9 mouse cellular contexts compared by ENCODE assay signal in genomic region chr3:89136365-89136764, GRCm38 (mm10). TPM values are rescaled to one million over a fixed set of nuclear protein-coding genes. Genes with fewer than 3 reads are reported as not detected.
DNase-seq lines count a peak whose midpoint lies in the region; ATAC-seq lines count a peak whose summit lies in the region.
"Had no signal": no experiment of that assay in that cellular context is flagged by ENCODE, and none has a peak within 500 bp of the region (broad histone marks: within the 10 kb centered on the region; RNA-seq: fewer than 3 reads in every experiment).

No protein-coding gene starts in this region.

- H3K9ac ChIP-seq in embryonic facial prominence, embryonic 14.5 days (ENCODE audit: low read depth, low read length) = no peak overlapping the region

- H3K27me3 ChIP-seq in embryonic facial prominence, embryonic 14.5 days (replicated peaks; ENCODE audit: control insufficient read depth, insufficient read depth, low read length) = no peaks in the 10 kb centered on the region

- no peaks in the 10 kb centered on the region for H3K36me3 ChIP-seq in embryonic facial prominence, embryonic 14.5 days (ENCODE audit: control insufficient read depth, insufficient read depth, low read length)

- H3K4me3 ChIP-seq in embryonic facial prominence, embryonic 14.5 days (ENCODE audit: low read depth, low read length) = no peak overlapping the region

- no peak overlapping the region for H3K4me2 ChIP-seq in embryonic facial prominence, embryonic 14.5 days (ENCODE audit: low read depth, low read length)

- DNase-seq in spleen, adult 12 weeks (ENCODE audit: low spot score) = peak; percentile 45
- no peak for DNase-seq in spleen, adult 18-20 months
- DNase-seq in embryonic facial prominence, embryonic 14.5 days (ENCODE audit: low spot score) = no peak
- DNase-seq in large intestine, adult 2 months (ENCODE audit: low read depth, low spot score) = peak; percentile 77
- peak; percentile 76 for DNase-seq in thymus, postnatal 4 days
- no peak for DNase-seq in cerebellum, postnatal 25 days
- no peak for DNase-seq in right cerebral cortex, postnatal 36 days (ENCODE audit: low spot score in 2 of 2)
- DNase-seq in cerebellum, adult 18-20 months = no peak

- H3K27ac ChIP-seq in embryonic facial prominence, embryonic 14.5 days (replicated peaks; ENCODE audit: low read depth, low read length) = no peak overlapping the region

- no peaks in the 10 kb centered on the region for H3K9me3 ChIP-seq in embryonic facial prominence, embryonic 14.5 days (ENCODE audit: control insufficient read depth, low read length)

- WGBS in embryonic facial prominence, embryonic 14.5 days = 34% methylated on average over 9 of the region's 9 CpGs
- 8% methylated on average over 9 of the region's 9 CpGs for WGBS in large intestine, adult 2 months

- ATAC-seq in embryonic facial prominence, embryonic 14.5 days (ENCODE audit: low read depth) = peak; percentile 57; the same call in 1 of the 2 replicates

- no peaks in the 10 kb centered on the region for H3K4me1 ChIP-seq in embryonic facial prominence, embryonic 14.5 days (ENCODE audit: control insufficient read depth, insufficient read depth, low read length)

RNA-seq across cellular contexts. Expression of gene Pklr, which starts 0.4 kb away (rescaled TPM):
- polyA plus RNA-seq in embryonic facial prominence, embryonic 14.5 days (2014; fragmentation: Nextera tagmentation; extraction: Ambion mirVana) = 0.30 TPM in 1 of 2 replicates, not detected in the other
- 181 and 448 TPM in 2 replicates for polyA plus RNA-seq in large intestine, adult 2 months (2012; rRNA removed)
- polyA plus RNA-seq: testis, adult 2 months had no signal

RNA-seq across cellular contexts. Expression of gene Hcn3, which starts 23.6 kb away (rescaled TPM):
- 1.4 and 2.8 TPM in 2 replicates for polyA plus RNA-seq in embryonic facial prominence, embryonic 14.5 days (2014; fragmentation: Nextera tagmentation; extraction: Ambion mirVana)
- 0.48 and 0.52 TPM in 2 replicates for polyA plus RNA-seq in large intestine, adult 2 months (2012; rRNA removed)

RNA-seq across cellular contexts. Expression of gene Clk2, which starts 28.2 kb away (rescaled TPM):
- polyA plus RNA-seq in embryonic facial prominence, embryonic 14.5 days (2014; fragmentation: Nextera tagmentation; extraction: Ambion mirVana) = 22.4 and 23.9 TPM in 2 replicates
- 41.1 and 53.0 TPM in 2 replicates for polyA plus RNA-seq in large intestine, adult 2 months (2012; rRNA removed)

RNA-seq across cellular contexts. Expression of gene Fdps, which starts 34.6 kb away (rescaled TPM):
- polyA plus RNA-seq in embryonic facial prominence, embryonic 14.5 days (2014; fragmentation: Nextera tagmentation; extraction: Ambion mirVana) = 183 and 205 TPM in 2 replicates
- 160 and 206 TPM in 2 replicates for polyA plus RNA-seq in large intestine, adult 2 months (2012; rRNA removed)

RNA-seq across cellular contexts. Expression of gene Gm43738, which starts 35.5 kb away (rescaled TPM):
- not detected in 2 replicates for polyA plus RNA-seq in embryonic facial prominence, embryonic 14.5 days (2014; fragmentation: Nextera tagmentation; extraction: Ambion mirVana)
- polyA plus RNA-seq in large intestine, adult 2 months (2012; rRNA removed) = not detected in 2 replicates
- polyA plus RNA-seq: testis, adult 2 months had no signal

Comparison
In these comparisons a context has a peak if more than half of its experiments do, and no peak if none do; other contexts are left out.
1. DNase-seq: peak in spleen, adult 12 weeks (single experiment), large intestine, adult 2 months (single experiment) and thymus, postnatal 4 days (single experiment); none in spleen, adult 18-20 months (0 of 2), embryonic facial prominence, embryonic 14.5 days (single experiment), cerebellum, postnatal 25 days (0 of 2), right cerebral cortex, postnatal 36 days (0 of 2) and cerebellum, adult 18-20 months (0 of 2).
2. RNA of gene Pklr, which starts 0.4 kb away (polyA plus RNA-seq): 181 to 448 TPM in large intestine, adult 2 months; 0.30 TPM in embryonic facial prominence, embryonic 14.5 days; every median in the first group is over 100 times any median in the second.